Mouse (Mus musculus): ENCODE data around the gene Tars2. TPM values are rescaled to one million over a fixed set of nuclear protein-coding genes. Genes with fewer than 3 reads are reported as not detected.
"Not testable (repeated sequence)": the region's sequence is repeated elsewhere in the genome, so short reads cannot be mapped to it uniquely, and the experiment has no call there.

The Tars2 gene
- polyA plus RNA-seq, 1 experiment from 2014 or later: 52.3 TPM

GRCm38 (mm10) chr3:95692677-95693076 is 67.3 kb downstream of the Tars2 start:
- no peak overlapping the region for H3K4me3 ChIP-seq (ENCODE audit: low read depth, low read length)
- no peak for DNase-seq
- no peak overlapping the region for H3K9ac ChIP-seq
- H3K27ac ChIP-seq (ENCODE audit: low read depth): no peak overlapping the region
- no peak for TF ChIP-seq CTCF (IDR thresholded peaks at IDR 0.05; ENCODE audit: low read depth)
- no peak for ATAC-seq (ENCODE audit: insufficient read depth)
- H3K27me3 ChIP-seq (ENCODE audit: insufficient read depth, low read length): no peaks in the 10 kb centered on the region
- no peaks in the 10 kb centered on the region for H3K36me3 ChIP-seq (ENCODE audit: insufficient read depth)
- H3K4me2 ChIP-seq: no peak overlapping the region
- no peaks in the 10 kb centered on the region for H3K9me3 ChIP-seq (ENCODE audit: low read depth, low read length)
- peaks cover 22% of the 10 kb centered on the region; the same call in 1 of the 2 replicates for H3K4me1 ChIP-seq (ENCODE audit: insufficient read depth)
- 56% methylated on average over 6 of the region's 6 CpGs for WGBS

DNA sequence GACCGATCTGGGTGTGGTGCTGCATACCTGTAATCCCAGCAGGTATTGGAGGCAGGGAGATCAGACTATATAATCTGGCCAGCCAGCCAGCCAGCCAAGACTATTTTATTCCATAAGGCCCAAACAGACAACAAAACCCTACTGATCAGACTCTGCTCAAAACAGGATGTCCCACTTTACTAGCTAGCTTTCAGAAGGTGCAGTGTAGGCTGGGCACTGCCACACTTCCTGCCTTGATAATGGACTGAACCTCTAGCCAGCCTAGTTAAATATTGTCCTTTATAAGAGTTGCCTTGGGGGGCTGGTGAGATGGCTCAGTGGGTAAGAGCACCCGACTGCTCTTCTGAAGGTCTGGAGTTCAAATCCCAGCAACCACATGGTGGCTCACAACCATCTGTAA is 69.5 kb downstream of the Tars2 start:
- not testable (repeated sequence) for H3K4me2 ChIP-seq; H3K4me3 ChIP-seq (ENCODE audit: low read depth, low read length); DNase-seq; H3K36me3 ChIP-seq (ENCODE audit: insufficient read depth); H3K9ac ChIP-seq; ATAC-seq (ENCODE audit: insufficient read depth); H3K27me3 ChIP-seq (ENCODE audit: insufficient read depth, low read length); H3K9me3 ChIP-seq (ENCODE audit: low read depth, low read length)
- peaks cover 23% of the 10 kb centered on the region for H3K4me1 ChIP-seq (ENCODE audit: insufficient read depth)
- H3K27ac ChIP-seq (ENCODE audit: low read depth): 0 out of 2 replicates have a peak overlapping the region, but pooled peaks have one; percentile 30
- 81% methylated on average over 2 of the region's 2 CpGs for WGBS

Small RNA genes within 50 kb of the gene (microRNA-seq; reads per million reads assigned to microRNA genes)
- not detected for gene Mir7014 (ENCODE audit: borderline number of aligned reads)

Other genes with a start within 250 kb of the Tars2 start
- 20.6 and 24.3 TPM in 2 replicates for gene Ctss, start 233.4 kb downstream of the Tars2 start, polyA plus RNA-seq (2014; fragmentation: Nextera tagmentation; extraction: Ambion mirVana)
- gene Hormad1, start 200.5 kb downstream of the Tars2 start, polyA plus RNA-seq (2014; fragmentation: Nextera tagmentation; extraction: Ambion mirVana): 0.14 TPM in 1 of 2 replicates, not detected in the other
- 29.3 and 30.8 TPM in 2 replicates for gene Golph3l, start 171.3 kb downstream of the Tars2 start, polyA plus RNA-seq (2014; fragmentation: Nextera tagmentation; extraction: Ambion mirVana)
- 64.8 and 66.7 TPM in 2 replicates for gene Ensa, start 135.2 kb downstream of the Tars2 start, polyA plus RNA-seq (2014; fragmentation: Nextera tagmentation; extraction: Ambion mirVana)
- 82.3 and 83.2 TPM in 2 replicates for gene Mcl1, start 101.4 kb downstream of the Tars2 start, polyA plus RNA-seq (2014; fragmentation: Nextera tagmentation; extraction: Ambion mirVana)
- 1.6 and 4.0 TPM in 2 replicates for gene Adamtsl4, start 72.3 kb downstream of the Tars2 start, polyA plus RNA-seq (2014; fragmentation: Nextera tagmentation; extraction: Ambion mirVana)
- 23.5 and 27.7 TPM in 2 replicates for gene Ecm1, start 20.6 kb downstream of the Tars2 start, polyA plus RNA-seq (2014; fragmentation: Nextera tagmentation; extraction: Ambion mirVana)
- 23.8 and 24.1 TPM in 2 replicates for gene Rprd2, start 58.7 kb upstream of the Tars2 start, polyA plus RNA-seq (2014; fragmentation: Nextera tagmentation; extraction: Ambion mirVana)
- gene Prpf3, start 95.7 kb upstream of the Tars2 start, polyA plus RNA-seq (2014; fragmentation: Nextera tagmentation; extraction: Ambion mirVana): 53.7 and 63.7 TPM in 2 replicates
- 312 and 328 TPM in 2 replicates for gene Mrps21, start 111.3 kb upstream of the Tars2 start, polyA plus RNA-seq (2014; fragmentation: Nextera tagmentation; extraction: Ambion mirVana)
- gene Ciart, start 122.0 kb upstream of the Tars2 start, polyA plus RNA-seq (2014; fragmentation: Nextera tagmentation; extraction: Ambion mirVana): 5.3 and 6.4 TPM in 2 replicates
- 51.4 and 55.4 TPM in 2 replicates for gene BC028528, start 131.8 kb upstream of the Tars2 start, polyA plus RNA-seq (2014; fragmentation: Nextera tagmentation; extraction: Ambion mirVana)
- gene Aph1a, start 133.8 kb upstream of the Tars2 start, polyA plus RNA-seq (2014; fragmentation: Nextera tagmentation; extraction: Ambion mirVana): 44.5 and 47.9 TPM in 2 replicates
- 10.4 and 12.5 TPM in 2 replicates for gene Car14, start 144.5 kb upstream of the Tars2 start, polyA plus RNA-seq (2014; fragmentation: Nextera tagmentation; extraction: Ambion mirVana)
- gene Anp32e, start 169.0 kb upstream of the Tars2 start, polyA plus RNA-seq (2014; fragmentation: Nextera tagmentation; extraction: Ambion mirVana): 80.5 and 84.0 TPM in 2 replicates
- 36.7 and 37.0 TPM in 2 replicates for gene Plekho1, start 235.8 kb upstream of the Tars2 start, polyA plus RNA-seq (2014; fragmentation: Nextera tagmentation; extraction: Ambion mirVana)